Mouse (Mus musculus): ENCODE data around the gene Dip2c. TPM values are rescaled to one million over a fixed set of nuclear protein-coding genes. Genes with fewer than 3 reads are reported as not detected.

Gene Dip2c
- total RNA-seq, 2 experiments from 2014 or later: 39.2 to 40.7 TPM

- DNase-seq: no peak
- intact Hi-C loops (cut with DNase I): no loop called here
Observed at GRCm38 (mm10) chr13:9473383-9473782, 197.1 kb downstream of the Dip2c start.

- DNase-seq: no peak
- intact Hi-C loops (cut with DNase I): no loop called here
Observed at GRCm38 (mm10) chr13:9481722-9482121, 205.4 kb downstream of the Dip2c start.

DNA sequence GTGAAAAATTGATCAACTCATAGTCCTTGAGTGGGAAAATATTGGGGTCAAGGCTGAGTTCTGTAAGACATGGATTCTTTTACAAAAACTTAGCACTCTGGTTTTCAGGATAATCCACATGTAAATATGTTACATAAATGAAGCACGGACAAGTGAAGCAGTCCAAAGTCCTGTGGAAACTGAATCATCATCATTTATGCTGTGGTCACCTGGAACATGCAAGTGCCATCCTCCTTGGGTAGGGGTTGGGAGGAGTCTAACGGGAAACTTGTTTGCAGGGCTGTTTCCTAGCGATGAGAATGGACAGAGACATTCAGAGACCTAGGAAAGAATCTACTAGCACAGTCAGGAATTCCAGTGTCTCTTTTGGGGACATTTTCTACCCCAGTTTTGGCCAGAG lies 213.4 kb downstream of the Dip2c start:
- intact Hi-C loops (cut with DNase I): no loop called here
- no peak for DNase-seq

GRCm38 (mm10) chr13:9494726-9495125 lies 218.4 kb downstream of the Dip2c start:
- DNase-seq: peak; percentile 28 to 48

DNA sequence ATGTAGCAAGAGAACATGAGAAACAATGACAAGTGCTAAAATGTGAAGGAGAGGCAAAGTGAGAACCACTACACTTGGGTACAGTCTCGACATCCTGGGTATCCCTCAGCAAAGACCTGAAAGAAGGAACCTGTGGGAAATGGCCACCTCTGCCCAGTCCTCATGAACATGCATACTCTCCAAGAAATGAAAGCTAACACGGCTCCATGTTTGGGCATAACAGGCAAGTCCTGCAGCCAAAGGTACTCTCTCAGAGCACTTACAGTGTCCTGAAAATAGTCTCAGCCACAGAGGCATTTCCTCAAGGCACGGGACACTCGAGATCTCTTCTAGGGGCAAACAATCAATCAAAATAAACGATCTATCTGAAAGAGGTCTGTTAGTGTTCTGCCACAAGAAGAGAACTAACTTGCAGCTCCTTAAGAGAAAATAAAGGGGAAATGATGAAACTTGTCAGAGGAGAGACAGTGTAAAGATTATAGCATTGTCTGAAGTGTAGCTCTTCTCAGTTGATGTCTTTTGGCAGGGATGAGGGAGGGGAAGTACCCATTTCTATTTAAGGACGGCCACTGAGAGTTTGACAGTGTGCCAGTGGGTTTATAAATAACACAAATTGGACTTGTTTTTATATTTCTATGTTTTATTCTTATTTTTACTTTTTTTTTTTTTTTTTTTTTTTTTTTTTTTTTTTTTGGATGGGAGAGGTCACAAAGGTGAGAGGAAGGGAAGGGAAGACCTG lies 228.0 kb downstream of the Dip2c start:
- intact Hi-C loops (cut with DNase I): no loop called here
- DNase-seq: peak in 1 of 2 experiments; percentile 12

More at GRCm38 (mm10) chr13:9494726-9495125, 218.4 kb downstream of the Dip2c start:
- intact Hi-C loops (cut with DNase I): no loop called here

GRCm38 (mm10) chr13:9538556-9538955 lies 262.2 kb downstream of the Dip2c start:
- DNase-seq: no peak
- intact Hi-C loops (cut with DNase I): no loop called here

DNA sequence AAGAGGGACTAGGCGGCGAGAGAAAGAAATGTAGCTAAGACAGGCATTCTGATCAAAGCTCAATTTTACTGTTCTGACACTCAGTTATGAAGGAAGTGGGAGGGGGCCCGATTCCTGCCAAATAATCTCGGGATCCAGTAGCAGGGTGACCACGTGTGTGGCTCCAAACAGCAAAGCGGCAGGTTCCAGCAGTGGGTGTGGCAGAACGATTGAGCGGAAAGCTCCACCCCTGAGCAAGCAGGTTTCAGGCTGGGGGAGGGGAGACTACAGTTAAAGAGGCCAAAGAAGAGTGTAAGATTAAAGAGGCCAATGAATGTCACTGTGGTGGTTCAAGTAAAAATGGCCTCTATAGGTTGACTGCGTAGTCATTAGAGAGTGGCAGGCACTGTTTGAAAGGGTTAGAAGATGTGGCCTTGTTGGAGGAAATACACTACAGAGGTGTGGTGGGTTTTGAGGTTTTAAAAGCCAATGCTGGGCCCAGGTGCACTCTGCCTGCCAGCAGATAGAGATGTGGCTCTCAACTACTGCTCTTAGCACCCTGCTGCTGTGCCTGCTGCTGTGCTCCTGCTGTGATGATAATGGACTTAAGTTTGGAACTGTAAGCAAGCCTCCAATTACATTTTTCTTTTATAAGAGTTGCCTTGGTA lies 271.5 kb downstream of the Dip2c start:
- intact Hi-C loops (cut with DNase I): no loop called here
- peak in 1 of 2 experiments; percentile 6 for DNase-seq

DNA sequence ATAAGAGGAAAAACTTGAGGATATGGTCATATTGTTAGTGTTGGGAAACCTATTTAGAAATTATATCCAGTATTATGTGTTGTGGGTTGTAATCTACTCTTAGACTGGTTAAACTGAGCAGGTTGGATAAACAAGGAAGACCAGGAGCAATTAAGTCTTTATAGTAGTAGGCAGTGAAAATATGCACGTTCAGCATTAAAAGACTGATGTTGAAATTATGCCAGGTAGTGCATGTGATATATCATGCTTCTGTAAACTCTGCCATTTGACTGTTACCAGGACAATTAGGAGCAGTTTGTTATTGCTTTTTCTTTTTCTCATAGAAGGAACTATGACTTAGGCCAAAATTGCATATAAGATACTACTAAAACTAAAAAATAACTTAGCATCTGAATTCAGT lies 285.8 kb downstream of the Dip2c start:
- intact Hi-C loops (cut with DNase I): loop anchor here (5.0 kb wide), 1 partner anchor 285 kb away; no protein-coding TSS in a partner anchor
- no peak for DNase-seq

DNA sequence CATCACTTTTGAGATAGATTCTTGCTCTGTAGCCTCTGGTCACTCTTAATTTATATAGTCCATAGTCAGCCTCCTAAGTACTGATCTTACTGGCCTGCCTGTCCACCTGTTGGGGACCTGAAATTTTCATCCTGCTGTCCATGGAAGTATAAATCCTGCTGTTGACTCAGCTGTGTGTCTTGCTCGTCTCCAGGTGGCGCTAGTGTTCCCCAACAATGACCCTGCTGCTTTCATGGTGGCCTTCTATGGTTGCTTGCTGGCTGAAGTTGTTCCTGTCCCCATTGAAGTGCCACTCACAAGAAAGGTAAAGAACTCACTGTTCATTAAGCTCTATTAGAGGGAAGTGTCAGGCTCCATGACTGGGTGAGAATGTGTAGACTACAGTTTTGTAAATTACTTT lies 286.6 kb downstream of the Dip2c start:
- DNase-seq: peak in 1 of 2 experiments; percentile 42
- intact Hi-C loops (cut with DNase I): loop anchor here (5.0 kb wide), 1 partner anchor 284 kb away; no protein-coding TSS in a partner anchor

- DNase-seq: peak; percentile 26 to 27
Observed at GRCm38 (mm10) chr13:9568852-9569251, 292.5 kb downstream of the Dip2c start.

DNA sequence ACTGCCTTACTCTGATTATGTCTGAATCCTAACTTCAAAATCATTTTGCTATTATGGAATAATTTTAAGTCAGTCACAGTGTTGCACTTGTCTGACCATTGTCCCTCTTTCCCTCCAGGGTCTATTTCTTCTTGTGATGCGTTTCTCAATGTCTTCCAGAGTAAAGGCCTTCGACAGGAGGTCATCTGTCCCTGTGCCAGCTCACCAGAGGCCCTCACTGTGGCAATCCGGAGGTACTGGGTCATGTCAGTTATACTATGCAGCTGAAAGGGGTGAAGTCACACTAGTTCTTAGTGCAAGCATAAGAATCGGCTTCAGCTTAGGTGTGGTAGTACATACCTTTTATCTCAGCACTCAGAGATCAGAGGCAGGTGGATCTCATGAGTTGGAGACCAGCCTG lies 300.4 kb downstream of the Dip2c start:
- no peak for DNase-seq
- intact Hi-C loops (cut with DNase I): no loop called here

More at GRCm38 (mm10) chr13:9568852-9569251, 292.5 kb downstream of the Dip2c start:
- intact Hi-C loops (cut with DNase I): no loop called here

DNA sequence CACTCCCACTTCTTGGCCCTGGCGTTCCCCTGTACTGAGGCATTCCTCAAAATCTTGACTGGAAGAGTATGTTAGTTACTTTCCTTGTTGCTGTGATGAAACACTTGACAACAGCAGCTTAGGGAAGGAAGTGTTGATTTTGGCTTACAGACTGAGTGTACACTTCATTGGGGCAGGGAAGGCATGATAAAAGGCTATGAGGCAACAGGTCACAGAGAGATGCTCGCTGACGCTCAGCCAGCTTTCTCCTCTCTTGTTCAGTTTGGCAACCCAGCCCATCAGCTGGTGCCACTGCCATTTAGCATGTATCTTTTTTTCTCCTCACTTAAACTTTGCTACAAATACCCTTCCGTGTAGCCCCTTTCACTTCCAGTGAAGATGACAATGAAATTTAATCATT lies 302.1 kb downstream of the Dip2c start:
- intact Hi-C loops (cut with DNase I): no loop called here
- DNase-seq: peak; percentile 31 to 37

DNA sequence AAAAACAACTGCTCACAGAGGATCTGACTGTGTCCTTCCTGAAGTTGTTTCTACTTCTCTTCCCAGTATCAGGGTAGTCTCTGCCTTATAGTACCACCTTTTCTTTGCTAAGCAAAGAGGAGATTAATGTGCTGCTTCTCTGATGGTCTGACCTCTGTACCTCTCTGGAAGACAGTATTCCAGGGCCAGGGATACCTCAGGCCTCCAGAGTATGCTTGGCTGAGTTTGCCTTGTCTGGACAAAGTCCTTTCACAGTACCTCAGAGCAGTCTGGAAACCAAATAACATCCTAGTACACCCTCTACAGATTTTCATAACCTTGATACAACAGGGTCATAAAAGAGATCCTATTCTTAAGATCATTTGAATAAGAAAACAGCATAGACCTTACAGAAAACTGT lies 305.5 kb downstream of the Dip2c start:
- no peak for DNase-seq
- intact Hi-C loops (cut with DNase I): no loop called here

GRCm38 (mm10) chr13:9583579-9583978 lies 307.3 kb downstream of the Dip2c start:
- intact Hi-C loops (cut with DNase I): no loop called here
- DNase-seq: no peak

DNA sequence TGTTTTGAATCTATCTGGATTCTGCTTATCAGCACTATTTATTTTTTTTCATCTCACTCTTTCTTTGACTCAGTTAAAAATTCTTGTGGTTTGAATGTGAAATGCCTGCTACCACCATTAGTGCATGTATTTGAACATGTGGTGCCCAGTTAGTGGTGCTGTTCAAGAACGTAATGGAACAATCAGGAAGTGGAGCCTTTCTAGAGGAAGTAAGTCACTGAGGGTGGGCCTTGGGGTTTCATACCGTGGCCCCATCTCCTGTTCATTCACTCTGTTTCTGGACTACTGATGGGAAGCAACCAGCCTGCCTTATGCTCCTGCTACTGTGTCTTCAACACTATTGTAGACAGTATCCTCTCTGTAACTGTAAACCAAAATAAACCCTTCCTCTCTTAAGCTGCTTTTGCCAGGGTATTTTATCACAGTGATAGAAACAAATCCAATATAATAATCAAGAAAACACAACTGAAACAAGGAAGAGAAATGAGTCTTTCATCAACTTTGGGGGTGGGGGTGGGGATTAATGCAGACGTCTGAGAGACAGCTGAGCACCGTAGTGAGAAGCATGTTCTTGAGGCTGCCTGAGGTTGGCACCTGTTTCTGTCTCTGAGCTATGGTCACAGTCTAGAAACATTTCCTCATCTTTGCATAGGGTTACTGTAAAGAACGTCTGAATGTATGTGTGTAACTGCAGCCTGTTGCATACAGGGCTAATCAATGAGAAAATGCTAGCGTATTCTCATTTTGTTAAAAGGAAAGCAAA lies 323.2 kb downstream of the Dip2c start:
- intact Hi-C loops (cut with DNase I): no loop called here

GRCm38 (mm10) chr13:9601350-9601749 lies 325.0 kb downstream of the Dip2c start:
- DNase-seq: no peak
- intact Hi-C loops (cut with DNase I): no loop called here

More for the DNA sequence above, 323.2 kb downstream of the Dip2c start:
- no peak for DNase-seq

DNA sequence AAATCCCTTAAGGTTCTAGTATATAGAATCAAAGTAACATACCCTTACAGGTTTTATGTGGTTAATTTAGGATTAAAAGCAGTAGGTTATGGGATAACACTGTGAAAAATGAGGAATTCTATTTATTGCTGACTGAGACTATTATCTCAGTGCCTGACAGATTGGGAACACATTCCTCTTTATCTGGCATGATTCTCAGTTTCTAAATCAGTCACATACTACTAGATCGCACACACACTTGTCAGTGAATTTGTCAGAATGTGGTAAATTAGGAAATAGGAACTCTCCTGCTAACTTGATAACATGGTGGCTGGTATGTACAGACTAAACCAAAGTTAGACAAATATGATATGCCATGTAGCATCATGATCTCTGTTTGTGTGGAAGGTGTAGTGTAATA lies 334.9 kb downstream of the Dip2c start:
- intact Hi-C loops (cut with DNase I): no loop called here
- no peak for DNase-seq

DNA sequence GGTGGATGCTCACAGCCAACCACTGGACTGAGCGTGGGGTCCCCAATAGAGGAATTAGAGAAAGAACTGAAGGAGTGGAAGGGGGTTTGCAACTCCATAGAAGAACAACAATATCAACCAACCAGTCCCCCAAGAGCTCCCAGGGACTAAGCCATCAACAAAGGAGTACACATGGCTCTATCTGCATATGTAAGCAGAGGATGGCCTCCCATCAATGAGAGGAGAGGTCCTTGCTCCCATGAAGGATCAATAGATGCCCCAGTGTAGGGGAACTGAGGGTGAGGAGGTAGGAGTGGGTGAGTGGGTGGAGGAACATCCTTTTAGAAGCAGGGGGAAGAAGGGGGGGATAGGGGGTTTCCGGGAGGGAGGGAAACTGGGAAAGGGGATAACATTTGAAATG lies 356.4 kb downstream of the Dip2c start:
- intact Hi-C loops (cut with DNase I): no loop called here
- no peak for DNase-seq

DNA sequence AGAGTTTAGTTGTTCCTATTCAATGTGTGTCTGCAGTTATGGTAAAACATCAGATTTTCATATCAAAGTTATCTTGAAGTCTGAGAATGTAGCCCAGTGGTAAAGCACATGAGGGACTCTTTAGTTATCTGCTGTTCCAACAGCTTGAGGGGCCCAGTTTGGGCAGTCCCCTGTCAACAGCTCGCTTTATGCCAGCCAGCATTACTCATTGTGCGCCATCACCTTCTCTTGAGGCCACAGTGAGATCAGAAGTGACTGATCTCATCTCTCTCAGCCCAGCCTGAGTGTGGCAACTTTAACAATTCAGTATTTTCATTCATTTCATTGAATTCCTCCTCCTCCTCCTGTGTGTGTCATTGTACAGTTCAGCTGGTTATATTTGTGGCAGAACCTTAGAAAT lies 359.6 kb downstream of the Dip2c start:
- DNase-seq: no peak
- intact Hi-C loops (cut with DNase I): loop anchor here (2.0 to 5.0 kb wide), 2 partner anchors 211 to 453 kb away; no protein-coding TSS in a partner anchor

DNA sequence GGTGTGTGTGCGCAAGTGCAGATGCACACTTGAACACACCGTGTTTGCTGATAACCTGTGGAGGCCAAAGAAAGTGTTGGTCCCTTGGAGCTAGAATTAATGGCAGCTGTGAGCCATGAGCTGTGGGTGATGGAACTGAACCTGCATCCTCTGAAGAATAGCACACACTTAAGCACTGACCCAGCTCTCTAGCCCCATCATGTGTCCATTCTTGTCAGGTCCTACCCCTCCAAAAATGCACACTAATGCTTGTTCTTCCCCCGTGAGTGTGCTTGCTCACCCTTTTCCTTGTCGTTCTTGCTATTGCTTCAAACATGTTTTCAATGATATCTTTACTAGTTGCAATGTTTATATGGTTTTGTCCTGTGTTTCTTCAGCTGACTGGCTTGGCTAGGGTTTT lies 360.2 kb downstream of the Dip2c start:
- peak; percentile 10 to 11 for DNase-seq
- intact Hi-C loops (cut with DNase I): loop anchor here (2.0 to 5.0 kb wide), 2 partner anchors 211 to 454 kb away; no protein-coding TSS in a partner anchor

GRCm38 (mm10) chr13:9637949-9638348 lies 361.6 kb downstream of the Dip2c start:
- intact Hi-C loops (cut with DNase I): loop anchor here (2.0 to 5.0 kb wide), 2 partner anchors 209 to 455 kb away; no protein-coding TSS in a partner anchor
- no peak for DNase-seq

Data from heart, postnatal 36 days (tissue).